Mouse (Mus musculus): ENCODE results near the gene Eaf1. TPM values are rescaled to one million over a fixed set of nuclear protein-coding genes. Genes with fewer than 3 reads are reported as not detected.
"Not testable (repeated sequence)": the region's sequence is repeated elsewhere in the genome, so short reads cannot be mapped to it uniquely, and the experiment has no call there.

Gene Eaf1
- 8.9 and 12.0 TPM in 2 replicates for polyA plus RNA-seq (2014; fragmentation: Nextera tagmentation; extraction: Ambion mirVana)

- peak within 1 kb of the TSS; percentile 76 for H3K9ac ChIP-seq (replicated peaks; ENCODE audit: low read depth, low read length)
- peak within 1 kb of the TSS; percentile 85 for H3K4me2 ChIP-seq (ENCODE audit: low read depth, low read length)
- H3K9me3 ChIP-seq (ENCODE audit: control insufficient read depth, low read length): no peaks in the 10 kb centered on the region
- WGBS: under 1% methylated on average over 37 of the region's 37 CpGs
- H3K27me3 ChIP-seq (ENCODE audit: control insufficient read depth, insufficient read depth, low read length): no peaks in the 10 kb centered on the region
- H3K4me1 ChIP-seq (ENCODE audit: control insufficient read depth, insufficient read depth, low read length): peaks cover 32% of the 10 kb centered on the region
- ATAC-seq (ENCODE audit: low read depth): no peak; the same call in none of the 2 replicates
- H3K36me3 ChIP-seq (ENCODE audit: control insufficient read depth, insufficient read depth, low read length): peaks cover 14% of the 10 kb centered on the region; the same call in 1 of the 2 replicates
- peak within 1 kb of the TSS; percentile 69 for H3K4me3 ChIP-seq (ENCODE audit: low read depth, low read length)
- peak within 1 kb of the TSS; percentile 78 for H3K27ac ChIP-seq (ENCODE audit: low read depth, low read length)
Observed at GRCm38 (mm10) chr14:31494349-31494974, at the start of gene Eaf1. Gene Eaf1, plus strand, starts transcription at chr14:31494399.

GRCm38 (mm10) chr14:31448994-31449393 is 45.2 kb upstream of the Eaf1 start:
- WGBS: 80% methylated on average over 5 of the region's 5 CpGs
- no peak overlapping the region for H3K4me2 ChIP-seq (ENCODE audit: low read depth, low read length)
- H3K27ac ChIP-seq (ENCODE audit: low read depth, low read length): no peak overlapping the region
- H3K9me3 ChIP-seq (ENCODE audit: control insufficient read depth, low read length): no peaks in the 10 kb centered on the region
- H3K9ac ChIP-seq (replicated peaks; ENCODE audit: low read depth, low read length): no peak overlapping the region
- no peaks in the 10 kb centered on the region for H3K36me3 ChIP-seq (ENCODE audit: control insufficient read depth, insufficient read depth, low read length)
- H3K4me1 ChIP-seq (ENCODE audit: control insufficient read depth, insufficient read depth, low read length): no peaks in the 10 kb centered on the region
- ATAC-seq (ENCODE audit: low read depth): no peak
- no peaks in the 10 kb centered on the region for H3K27me3 ChIP-seq (ENCODE audit: control insufficient read depth, insufficient read depth, low read length)
- H3K4me3 ChIP-seq (ENCODE audit: low read depth, low read length): no peak overlapping the region

- H3K27me3 ChIP-seq (ENCODE audit: control insufficient read depth, insufficient read depth, low read length); H3K4me3 ChIP-seq (ENCODE audit: low read depth, low read length); H3K36me3 ChIP-seq (ENCODE audit: control insufficient read depth, insufficient read depth, low read length); H3K4me1 ChIP-seq (ENCODE audit: control insufficient read depth, insufficient read depth, low read length); H3K9ac ChIP-seq (replicated peaks; ENCODE audit: low read depth, low read length); H3K27ac ChIP-seq (ENCODE audit: low read depth, low read length); ATAC-seq (ENCODE audit: low read depth); H3K4me2 ChIP-seq (ENCODE audit: low read depth, low read length); H3K9me3 ChIP-seq (ENCODE audit: control insufficient read depth, low read length): not testable (repeated sequence)
- WGBS: 63% methylated on average over 12 of the region's 12 CpGs
Observed at GRCm38 (mm10) chr14:31453946-31454345, 40.3 kb upstream of the Eaf1 start.

- no peak overlapping the region for H3K27ac ChIP-seq (ENCODE audit: low read depth, low read length)
- H3K27me3 ChIP-seq (ENCODE audit: control insufficient read depth, insufficient read depth, low read length): no peaks in the 10 kb centered on the region
- no peak overlapping the region for H3K9ac ChIP-seq (replicated peaks; ENCODE audit: low read depth, low read length)
- no peaks in the 10 kb centered on the region for H3K36me3 ChIP-seq (ENCODE audit: control insufficient read depth, insufficient read depth, low read length)
- H3K4me3 ChIP-seq (ENCODE audit: low read depth, low read length): no peak overlapping the region
- no peak overlapping the region for H3K4me2 ChIP-seq (ENCODE audit: low read depth, low read length)
- H3K9me3 ChIP-seq (ENCODE audit: control insufficient read depth, low read length): no peaks in the 10 kb centered on the region
- no peak for ATAC-seq (ENCODE audit: low read depth)
- no peaks in the 10 kb centered on the region for H3K4me1 ChIP-seq (ENCODE audit: control insufficient read depth, insufficient read depth, low read length)
- 88% methylated on average over 8 of the region's 8 CpGs for WGBS
Observed at GRCm38 (mm10) chr14:31454849-31455566, 39.2 kb upstream of the Eaf1 start.

- H3K36me3 ChIP-seq (ENCODE audit: control insufficient read depth, insufficient read depth, low read length): no peaks in the 10 kb centered on the region
- H3K4me3 ChIP-seq (ENCODE audit: low read depth, low read length): no peak overlapping the region
- H3K9ac ChIP-seq (replicated peaks; ENCODE audit: low read depth, low read length): no peak overlapping the region
- H3K9me3 ChIP-seq (ENCODE audit: control insufficient read depth, low read length): no peaks in the 10 kb centered on the region
- no peak overlapping the region for H3K4me2 ChIP-seq (ENCODE audit: low read depth, low read length)
- no peak for ATAC-seq (ENCODE audit: low read depth)
- WGBS: 91% methylated on average over 6 of the region's 6 CpGs
- no peaks in the 10 kb centered on the region for H3K27me3 ChIP-seq (ENCODE audit: control insufficient read depth, insufficient read depth, low read length)
- no peaks in the 10 kb centered on the region for H3K4me1 ChIP-seq (ENCODE audit: control insufficient read depth, insufficient read depth, low read length)
- no peak overlapping the region for H3K27ac ChIP-seq (ENCODE audit: low read depth, low read length)
Observed at GRCm38 (mm10) chr14:31456064-31456721, 38.0 kb upstream of the Eaf1 start.

- no peak overlapping the region for H3K4me3 ChIP-seq (ENCODE audit: low read depth, low read length)
- H3K9me3 ChIP-seq (ENCODE audit: control insufficient read depth, low read length): no peaks in the 10 kb centered on the region
- H3K27ac ChIP-seq (ENCODE audit: low read depth, low read length): no peak overlapping the region
- no peaks in the 10 kb centered on the region for H3K27me3 ChIP-seq (ENCODE audit: control insufficient read depth, insufficient read depth, low read length)
- 90% methylated on average over 12 of the region's 12 CpGs for WGBS
- H3K4me1 ChIP-seq (ENCODE audit: control insufficient read depth, insufficient read depth, low read length): no peaks in the 10 kb centered on the region
- H3K4me2 ChIP-seq (ENCODE audit: low read depth, low read length): no peak overlapping the region
- no peak for ATAC-seq (ENCODE audit: low read depth)
- no peak overlapping the region for H3K9ac ChIP-seq (replicated peaks; ENCODE audit: low read depth, low read length)
- H3K36me3 ChIP-seq (ENCODE audit: control insufficient read depth, insufficient read depth, low read length): no peaks in the 10 kb centered on the region
Observed at GRCm38 (mm10) chr14:31458006-31458405, 36.2 kb upstream of the Eaf1 start.

- not testable (repeated sequence) for ATAC-seq (ENCODE audit: low read depth); H3K9me3 ChIP-seq (ENCODE audit: control insufficient read depth, low read length); H3K36me3 ChIP-seq (ENCODE audit: control insufficient read depth, insufficient read depth, low read length); H3K9ac ChIP-seq (replicated peaks; ENCODE audit: low read depth, low read length); H3K4me2 ChIP-seq (ENCODE audit: low read depth, low read length); H3K27ac ChIP-seq (ENCODE audit: low read depth, low read length); H3K4me1 ChIP-seq (ENCODE audit: control insufficient read depth, insufficient read depth, low read length); H3K27me3 ChIP-seq (ENCODE audit: control insufficient read depth, insufficient read depth, low read length); H3K4me3 ChIP-seq (ENCODE audit: low read depth, low read length)
- WGBS: 79% methylated on average over 5 of the region's 5 CpGs
Observed at GRCm38 (mm10) chr14:31462226-31462625, 32.0 kb upstream of the Eaf1 start.

- WGBS: 79% methylated on average over 6 of the region's 6 CpGs
- no peak for ATAC-seq (ENCODE audit: low read depth)
Observed at GRCm38 (mm10) chr14:31462886-31463285, 31.3 kb upstream of the Eaf1 start.

GRCm38 (mm10) chr14:31464176-31464575 is 30.0 kb upstream of the Eaf1 start:
- H3K4me3 ChIP-seq (ENCODE audit: low read depth, low read length): no peak overlapping the region
- H3K9ac ChIP-seq (replicated peaks; ENCODE audit: low read depth, low read length): no peak overlapping the region
- 53% methylated on average over 8 of the region's 8 CpGs for WGBS
- H3K4me1 ChIP-seq (ENCODE audit: control insufficient read depth, insufficient read depth, low read length): no peaks in the 10 kb centered on the region
- H3K27me3 ChIP-seq (ENCODE audit: control insufficient read depth, insufficient read depth, low read length): no peaks in the 10 kb centered on the region
- no peak for ATAC-seq (ENCODE audit: low read depth)
- no peak overlapping the region for H3K4me2 ChIP-seq (ENCODE audit: low read depth, low read length)
- no peaks in the 10 kb centered on the region for H3K36me3 ChIP-seq (ENCODE audit: control insufficient read depth, insufficient read depth, low read length)
- no peaks in the 10 kb centered on the region for H3K9me3 ChIP-seq (ENCODE audit: control insufficient read depth, low read length)
- no peak overlapping the region for H3K27ac ChIP-seq (ENCODE audit: low read depth, low read length)

More at GRCm38 (mm10) chr14:31462886-31463285, 31.3 kb upstream of the Eaf1 start:
- Histone ChIP-seq H3K4me2 (ENCODE audit: low read depth, low read length) (no peak overlapping the region), H3K4me3 (ENCODE audit: low read depth, low read length) (no peak overlapping the region), H3K9ac (replicated peaks; ENCODE audit: low read depth, low read length) (no peak overlapping the region), H3K9me3 (ENCODE audit: control insufficient read depth, low read length) (no peaks in the 10 kb centered on the region), H3K27ac (ENCODE audit: low read depth, low read length) (no peak overlapping the region), H3K4me1 (ENCODE audit: control insufficient read depth, insufficient read depth, low read length) (no peaks in the 10 kb centered on the region), H3K36me3 (ENCODE audit: control insufficient read depth, insufficient read depth, low read length) (no peaks in the 10 kb centered on the region), H3K27me3 (ENCODE audit: control insufficient read depth, insufficient read depth, low read length) (no peaks in the 10 kb centered on the region)
